Mouse (Mus musculus): Measurements from ENCODE around the gene Slc6a4.
"Not testable (repeated sequence)": the region's sequence is repeated elsewhere in the genome, so short reads cannot be mapped to it uniquely, and the experiment has no call there.

Slc6a4 gene

GRCm38 (mm10) chr11:77018046-77018445, 19.6 kb downstream of the Slc6a4 start:
- DNase-seq (ENCODE audit: low spot score): no peak

GRCm38 (mm10) chr11:77019539-77019938, 21.1 kb downstream of the Slc6a4 start:
- no peak for DNase-seq (ENCODE audit: low spot score)

GRCm38 (mm10) chr11:77021749-77022396, 23.5 kb downstream of the Slc6a4 start:
- no peak for DNase-seq (ENCODE audit: low spot score)

GRCm38 (mm10) chr11:77026559-77026958, 28.2 kb downstream of the Slc6a4 start:
- DNase-seq (ENCODE audit: low spot score): no peak

- no peak for DNase-seq (ENCODE audit: low spot score)
Measured at GRCm38 (mm10) chr11:77028157-77028556, 29.8 kb downstream of the Slc6a4 start.

GRCm38 (mm10) chr11:77031151-77031934, 32.9 kb downstream of the Slc6a4 start:
- no peak for DNase-seq (ENCODE audit: low spot score)

- DNase-seq (ENCODE audit: low spot score): no peak
Measured at GRCm38 (mm10) chr11:77041891-77042290, 43.5 kb downstream of the Slc6a4 start.

- no peak for DNase-seq (ENCODE audit: low spot score)
Measured at GRCm38 (mm10) chr11:77042816-77043215, 44.4 kb downstream of the Slc6a4 start.

GRCm38 (mm10) chr11:77061951-77062350, 63.5 kb downstream of the Slc6a4 start:
- DNase-seq (ENCODE audit: low spot score): no peak

- no peak for DNase-seq (ENCODE audit: low spot score)
Measured at GRCm38 (mm10) chr11:77063406-77063805, 65.0 kb downstream of the Slc6a4 start.

GRCm38 (mm10) chr11:77068825-77069224, 70.4 kb downstream of the Slc6a4 start:
- DNase-seq (ENCODE audit: low spot score): no peak

GRCm38 (mm10) chr11:77070721-77071120, 72.3 kb downstream of the Slc6a4 start:
- DNase-seq (ENCODE audit: low spot score): no peak

- DNase-seq (ENCODE audit: low spot score): not testable (repeated sequence)
Measured at GRCm38 (mm10) chr11:77077331-77077730, 78.9 kb downstream of the Slc6a4 start.

GRCm38 (mm10) chr11:77077792-77078191, 79.4 kb downstream of the Slc6a4 start:
- DNase-seq (ENCODE audit: low spot score): peak; percentile 10

GRCm38 (mm10) chr11:77078273-77079134, 80.1 kb downstream of the Slc6a4 start, which contains the start of gene Nsrp1:
Nsrp1 (minus strand) TSS chr11:77078435.
- peak; percentile 100 for DNase-seq (ENCODE audit: low spot score)

GRCm38 (mm10) chr11:77079361-77079760, 81.0 kb downstream of the Slc6a4 start:
- no peak for DNase-seq (ENCODE audit: low spot score)

Data from embryo, embryonic 10 days (tissue).